Mouse (Mus musculus) E14TG2a.4 (cell line): ENCODE measurements around the gene Spata31d1d.

Experiments
- CTCF ChIP-seq: conservative IDR thresholded peaks from 2 replicates; pipeline ENCODE4 v1.5.1; 2014; ENCODE audit warnings: low read length
- POU5F1 ChIP-seq: IDR thresholded peaks from 2 replicates; pipeline ENCODE4 v1.6.1; 2014; ENCODE audit warnings: low read length, borderline replicate concordance

DNA sequence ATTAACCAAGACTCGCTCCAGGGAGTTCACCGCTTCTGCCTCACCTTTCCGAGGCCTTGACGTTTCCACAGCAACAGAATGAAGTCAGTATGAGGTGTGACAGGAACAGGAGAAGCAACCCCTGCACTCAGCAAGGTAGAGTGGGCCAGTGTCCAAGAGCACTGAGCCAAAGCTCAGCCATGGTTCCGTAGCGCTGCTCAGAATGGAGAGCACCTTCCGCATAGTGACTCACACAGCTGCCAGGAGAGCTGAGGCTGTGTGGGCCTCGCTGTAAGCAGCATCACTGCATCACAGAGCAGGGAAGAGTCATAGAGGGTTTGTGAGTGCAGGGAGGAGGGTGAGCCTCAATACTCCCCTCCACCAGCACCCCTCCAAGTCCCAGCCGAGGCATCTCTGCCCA is 15.2 kb upstream of the Spata31d1d start, which contains the start of gene 1700014D04Rik:
- no peak for TF ChIP-seq CTCF
- TF ChIP-seq POU5F1, result no peak
